Mouse (Mus musculus) left cerebral cortex, adult 2 months (tissue): ENCODE measurements around the gene Reck. TPM values are rescaled to one million over a fixed set of nuclear protein-coding genes. Genes with fewer than 3 reads are reported as not detected.

Experiments
- DNase-seq, 2 experiments: peaks; one replicate each; pipeline ENCODE4 v3.0.0; 2021 to 2022; ENCODE audit warnings: low spot score in 2 of 2, mixed read lengths in 1 of 2; ENCODE audit errors: extremely low spot score in 1 of 2
- H3K27ac ChIP-seq: fragments of 200-600 bp; 2 replicates; pipeline ENCODE4 v1.8.1; 2022
- H3K4me3 ChIP-seq: fragments of 200-600 bp; 2 replicates; pipeline ENCODE4 v1.8.1; 2022
- CTCF ChIP-seq: fragments of 200-600 bp; IDR thresholded peaks from 2 replicates; pipeline ENCODE4 v1.8.1; 2022; ENCODE audit warnings: antibody characterized with exemption, mild to moderate bottlenecking, moderate library complexity
- intact Hi-C: fragments of 180-260 bp; cut with DNase I; formaldehyde crosslinking; loops from one replicate; pipeline ENCODE4 v1.15.1; 2025
- total RNA-seq, 2 experiments: library from RNA; stranded (reverse); gene quantifications; 2 replicates each; pipeline ENCODE4 v1.2.3; 2021

The Reck gene
- total RNA-seq, 2 experiments from 2014 or later, result 7.6 to 8.6 TPM

- H3K27ac ChIP-seq, result no peak overlapping the region
- H3K4me3 ChIP-seq, result no peak overlapping the region
- no peak for DNase-seq
- TF ChIP-seq CTCF, result no peak
- intact Hi-C loops, result no loop called here
Measured at GRCm38 (mm10) chr4:43869821-43870220, 5.5 kb upstream of the Reck start.

GRCm38 (mm10) chr4:43874501-43874900 is 829 bp upstream of the Reck start:
- TF ChIP-seq CTCF, result no peak
- no peak overlapping the region for H3K4me3 ChIP-seq
- intact Hi-C loops, result no loop called here
- H3K27ac ChIP-seq, result no peak overlapping the region
- no peak for DNase-seq

GRCm38 (mm10) chr4:43875919-43876411 is 635 bp downstream of the Reck start:
- TF ChIP-seq CTCF, result no peak; the same call in 1 of the 2 replicates
- peak; percentile 11 to 15 for DNase-seq
- H3K4me3 ChIP-seq, result peak overlapping the region; percentile 84
- peak overlapping the region; percentile 76 for H3K27ac ChIP-seq
- intact Hi-C loops, result no loop called here

GRCm38 (mm10) chr4:43877230-43877629 is 1.9 kb downstream of the Reck start:
- no peak for TF ChIP-seq CTCF
- no peak overlapping the region for H3K27ac ChIP-seq
- intact Hi-C loops, result no loop called here
- no peak overlapping the region for H3K4me3 ChIP-seq
- DNase-seq, result no peak

GRCm38 (mm10) chr4:43878121-43878776 is 2.9 kb downstream of the Reck start:
- DNase-seq, result no peak
- intact Hi-C loops, result no loop called here
- H3K4me3 ChIP-seq, result no peak overlapping the region
- TF ChIP-seq CTCF, result no peak
- peak overlapping the region; percentile 12; the same call in 1 of the 2 replicates for H3K27ac ChIP-seq

GRCm38 (mm10) chr4:43879566-43879965 is 4.2 kb downstream of the Reck start:
- intact Hi-C loops, result no loop called here
- no peak overlapping the region for H3K27ac ChIP-seq
- DNase-seq, result no peak
- no peak overlapping the region for H3K4me3 ChIP-seq
- no peak for TF ChIP-seq CTCF

GRCm38 (mm10) chr4:43884196-43884595 is 8.9 kb downstream of the Reck start:
- intact Hi-C loops, result no loop called here
- Histone ChIP-seq H3K27ac (no peak overlapping the region; the same call in 1 of the 2 replicates), H3K4me3 (no peak overlapping the region)
- DNase-seq, result no peak
- TF ChIP-seq CTCF, result no peak

- H3K4me3 ChIP-seq, result no peak overlapping the region
- TF ChIP-seq CTCF, result no peak
Measured at GRCm38 (mm10) chr4:43891247-43891646, 15.9 kb downstream of the Reck start.

GRCm38 (mm10) chr4:43897209-43897608 is 21.9 kb downstream of the Reck start:
- intact Hi-C loops, result no loop called here
- Histone ChIP-seq H3K4me3 (no peak overlapping the region), H3K27ac (no peak overlapping the region)
- no peak for TF ChIP-seq CTCF
- DNase-seq, result no peak

More at GRCm38 (mm10) chr4:43891247-43891646, 15.9 kb downstream of the Reck start:
- H3K27ac ChIP-seq, result no peak overlapping the region
- intact Hi-C loops, result no loop called here
- no peak for DNase-seq

GRCm38 (mm10) chr4:43899197-43899596 is 23.9 kb downstream of the Reck start:
- Histone ChIP-seq H3K4me3 (no peak overlapping the region), H3K27ac (no peak overlapping the region)
- intact Hi-C loops, result no loop called here
- DNase-seq, result no peak
- no peak for TF ChIP-seq CTCF

GRCm38 (mm10) chr4:43903690-43904089 is 28.4 kb downstream of the Reck start:
- intact Hi-C loops, result loop anchor here (10.0 kb wide), 1 partner anchor 221 kb away; no protein-coding TSS in a partner anchor
- no peak for TF ChIP-seq CTCF
- Histone ChIP-seq H3K27ac (no peak overlapping the region), H3K4me3 (no peak overlapping the region)
- no peak for DNase-seq

GRCm38 (mm10) chr4:43906443-43906842 is 31.1 kb downstream of the Reck start:
- peak; percentile 49 to 54 for DNase-seq
- intact Hi-C loops, result loop anchor here (1.0 to 10.0 kb wide), 2 partner anchors 76 to 218 kb away; no protein-coding TSS in a partner anchor
- peak; percentile 74 for TF ChIP-seq CTCF

GRCm38 (mm10) chr4:43918221-43918620 is 42.9 kb downstream of the Reck start:
- TF ChIP-seq CTCF, result no peak

More at GRCm38 (mm10) chr4:43906443-43906842, 31.1 kb downstream of the Reck start:
- no peak overlapping the region for H3K4me3 ChIP-seq
- H3K27ac ChIP-seq, result no peak overlapping the region

More at GRCm38 (mm10) chr4:43918221-43918620, 42.9 kb downstream of the Reck start:
- Histone ChIP-seq H3K27ac (no peak overlapping the region), H3K4me3 (no peak overlapping the region)
- intact Hi-C loops, result no loop called here
- no peak for DNase-seq
